Mouse (Mus musculus): ENCODE measurements around the gene Smg1. TPM values are rescaled to one million over a fixed set of nuclear protein-coding genes. Genes with fewer than 3 reads are reported as not detected.
"Not testable (repeated sequence)": the region's sequence is repeated elsewhere in the genome, so short reads cannot be mapped to it uniquely, and the experiment has no call there.

Gene Smg1
- polyA plus RNA-seq, 2 experiments from 2014 or later: 24.8 to 30.0 TPM

DNA sequence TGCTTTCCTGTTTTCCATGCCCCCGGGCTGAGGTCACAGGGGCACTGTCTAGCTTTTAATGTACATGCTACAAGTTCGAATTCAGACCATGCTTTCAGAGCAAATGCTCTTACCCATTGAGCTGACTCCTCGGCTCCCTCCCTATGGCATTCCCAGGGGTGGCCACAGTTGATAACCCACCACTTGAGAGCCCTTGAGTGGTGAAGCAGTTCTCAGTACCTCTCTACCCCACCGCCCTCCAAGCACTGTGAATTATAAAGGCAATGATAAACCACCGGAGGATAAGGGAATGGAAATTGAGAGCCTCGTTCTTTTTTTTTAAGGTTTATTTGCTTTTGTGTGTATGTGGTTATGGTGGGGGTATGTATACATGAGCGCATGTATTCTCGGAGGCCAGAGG, 4.6 kb upstream of the Smg1 start:
- no peak for ATAC-seq

DNA sequence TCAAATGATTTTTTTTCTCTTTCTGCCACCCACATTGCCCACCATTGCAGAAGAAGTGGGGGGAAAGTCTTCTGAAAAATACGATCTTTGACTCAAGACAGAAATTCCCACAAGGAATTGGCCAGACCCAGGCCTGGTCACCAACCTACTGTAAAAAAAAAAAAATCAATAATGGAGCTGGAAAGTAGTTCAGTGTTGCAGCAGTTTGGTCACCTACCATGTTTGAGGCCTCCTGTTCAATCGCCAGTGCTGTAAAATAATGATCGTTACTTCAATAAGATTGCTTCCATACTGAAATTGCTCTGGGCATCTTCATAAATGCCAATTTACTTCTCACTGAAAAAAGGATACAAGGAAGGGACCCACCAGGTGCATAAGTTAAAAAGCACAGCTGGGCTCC, 1.8 kb upstream of the Smg1 start:
- ATAC-seq: no peak

DNA sequence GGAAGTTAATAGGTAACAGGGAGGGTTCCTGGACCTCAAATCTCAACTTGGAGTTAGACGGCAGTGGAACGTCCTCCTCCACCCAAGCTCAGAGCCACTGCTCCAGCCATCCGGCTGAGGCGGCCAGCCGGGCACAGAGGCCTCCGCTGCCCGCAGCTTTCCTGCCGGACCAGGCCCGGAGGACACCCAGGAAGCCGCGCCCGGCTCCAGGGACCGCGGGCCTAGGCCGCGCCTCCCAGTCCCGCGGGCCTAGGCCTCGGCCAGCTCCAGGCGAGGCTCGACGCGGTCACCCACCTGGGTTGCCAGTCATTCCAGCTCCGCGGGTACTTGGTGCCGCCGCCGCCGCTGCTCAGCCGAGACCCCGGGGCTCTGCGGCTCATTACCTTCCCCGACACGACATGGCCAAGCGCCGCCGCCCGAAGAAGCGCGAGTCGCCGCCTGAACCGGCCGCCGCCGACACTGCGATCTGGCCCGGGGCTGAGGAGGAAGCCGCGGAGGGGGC, 508 bp downstream of the Smg1 start:
- ATAC-seq: peak; percentile 4

DNA sequence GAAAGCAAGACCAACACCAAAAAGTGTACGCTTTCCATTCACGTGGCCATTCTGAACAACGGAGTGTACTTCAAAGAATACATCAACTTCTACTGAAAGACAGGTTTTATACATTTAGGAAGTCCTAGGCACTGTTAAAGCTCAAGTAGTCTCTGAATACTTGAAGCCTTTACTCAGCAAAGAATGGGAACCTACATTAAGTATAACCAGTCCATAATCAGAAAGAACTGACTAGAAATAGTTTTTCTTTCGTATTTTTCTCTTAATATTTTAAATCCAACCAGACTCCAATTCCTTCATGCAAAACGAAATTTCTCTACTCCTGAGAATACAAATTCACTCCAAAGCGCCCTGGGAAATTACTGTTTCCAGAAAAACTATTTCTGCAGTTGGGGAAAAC, 1.2 kb downstream of the Smg1 start:
- no peak for ATAC-seq

- ATAC-seq: no peak
Observed at GRCm38 (mm10) chr7:118240402-118240801, 3.1 kb downstream of the Smg1 start.

- no peak for ATAC-seq
Observed at GRCm38 (mm10) chr7:118239996-118240395, 3.5 kb downstream of the Smg1 start.

- no peak for ATAC-seq
Observed at GRCm38 (mm10) chr7:118236949-118237348, 6.5 kb downstream of the Smg1 start.

DNA sequence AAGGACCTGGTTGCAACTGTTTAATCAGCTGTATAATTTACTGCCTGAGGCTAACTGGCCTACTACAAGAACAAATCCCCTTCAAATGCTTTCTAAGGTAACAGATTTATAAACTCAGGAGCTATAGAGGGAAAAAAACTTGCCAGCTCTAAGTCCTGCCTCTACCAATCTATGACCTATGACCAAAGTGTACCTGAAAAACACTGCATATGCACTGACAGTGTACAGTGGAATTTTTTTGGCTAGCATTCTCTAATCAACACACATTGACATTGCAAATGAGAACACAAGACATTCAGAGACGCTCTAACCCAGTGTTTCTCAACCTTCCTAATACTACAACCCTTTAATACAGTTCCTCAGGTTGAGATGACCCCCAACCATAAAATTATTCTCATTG, 9.2 kb downstream of the Smg1 start:
- no peak for ATAC-seq

GRCm38 (mm10) chr7:118232613-118233012, 10.9 kb downstream of the Smg1 start:
- no peak for ATAC-seq

- ATAC-seq: no peak
Observed at GRCm38 (mm10) chr7:118219777-118220176, 23.7 kb downstream of the Smg1 start.

DNA sequence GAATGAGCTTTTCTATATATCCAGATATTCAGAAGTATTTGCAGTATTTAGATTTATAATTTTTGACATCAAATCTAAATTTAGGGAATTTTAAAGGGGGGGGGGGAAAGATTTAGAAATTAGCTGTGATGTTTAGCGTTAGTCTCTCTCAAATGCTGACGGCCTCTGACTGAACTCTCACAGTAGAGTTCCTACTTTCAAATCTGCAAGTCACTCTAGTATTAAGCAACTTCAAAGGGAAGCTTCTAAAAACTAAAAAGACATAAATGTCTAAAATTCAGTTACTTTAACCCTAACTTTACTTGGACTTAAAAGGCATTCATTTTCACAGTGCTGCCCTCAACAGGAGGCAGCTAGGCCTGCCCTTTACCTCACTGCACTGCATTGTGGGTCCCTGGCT, 37.1 kb downstream of the Smg1 start:
- no peak for ATAC-seq

DNA sequence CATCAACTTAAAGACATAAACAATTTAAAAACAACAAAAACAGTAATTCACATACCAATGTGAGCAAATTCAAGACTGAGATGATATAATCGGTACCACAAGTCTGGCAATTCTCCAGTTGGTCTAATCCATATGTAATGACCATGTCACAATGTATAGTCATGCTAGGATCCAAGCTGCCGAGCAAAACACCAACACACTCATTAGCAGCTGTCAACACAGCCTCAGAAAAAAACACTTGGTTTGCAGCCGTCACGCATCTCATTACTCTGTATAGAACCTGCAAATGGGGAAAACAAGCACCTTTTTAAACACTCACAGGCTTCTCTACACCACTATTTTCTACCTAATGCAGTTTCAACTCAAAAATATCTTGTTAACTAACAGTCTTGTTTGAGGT, 47.7 kb downstream of the Smg1 start:
- ATAC-seq: no peak

DNA sequence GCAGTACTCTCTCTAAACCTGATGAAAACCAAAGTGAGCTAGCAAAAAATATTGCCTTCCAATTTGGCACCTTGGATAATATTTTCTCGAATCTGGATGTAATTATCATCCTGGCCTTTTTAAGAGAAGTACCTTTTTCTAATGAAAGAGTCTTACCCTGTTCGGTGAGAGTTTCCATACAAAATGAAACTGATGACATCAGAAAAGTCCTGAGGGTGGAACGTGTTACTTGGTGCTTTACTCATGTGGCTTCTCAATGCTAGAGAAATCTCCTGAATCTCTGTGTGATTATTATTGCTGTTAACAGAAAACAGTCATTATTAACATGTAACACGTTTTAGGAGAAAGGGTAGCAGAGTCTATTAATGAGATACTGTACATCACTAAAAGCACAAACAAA, 57.6 kb downstream of the Smg1 start:
- no peak for ATAC-seq

DNA sequence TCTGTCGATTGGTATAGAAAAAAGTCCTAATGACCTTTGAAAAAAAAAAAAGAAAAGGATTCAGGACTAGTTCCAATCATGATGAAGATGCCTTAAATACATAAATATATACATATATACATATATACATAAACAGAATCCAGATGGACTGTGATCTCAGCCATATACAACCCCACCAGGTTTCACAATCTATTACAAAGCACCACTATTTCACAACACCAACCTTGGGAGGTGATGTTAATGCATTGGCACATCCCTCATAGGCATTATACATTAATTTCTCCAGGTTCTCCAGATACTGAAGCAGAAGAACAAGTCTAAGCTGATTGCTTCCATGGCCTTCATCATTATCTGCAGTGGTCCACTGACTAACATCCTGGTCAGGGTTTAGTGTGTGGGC, 58.9 kb downstream of the Smg1 start:
- no peak for ATAC-seq

DNA sequence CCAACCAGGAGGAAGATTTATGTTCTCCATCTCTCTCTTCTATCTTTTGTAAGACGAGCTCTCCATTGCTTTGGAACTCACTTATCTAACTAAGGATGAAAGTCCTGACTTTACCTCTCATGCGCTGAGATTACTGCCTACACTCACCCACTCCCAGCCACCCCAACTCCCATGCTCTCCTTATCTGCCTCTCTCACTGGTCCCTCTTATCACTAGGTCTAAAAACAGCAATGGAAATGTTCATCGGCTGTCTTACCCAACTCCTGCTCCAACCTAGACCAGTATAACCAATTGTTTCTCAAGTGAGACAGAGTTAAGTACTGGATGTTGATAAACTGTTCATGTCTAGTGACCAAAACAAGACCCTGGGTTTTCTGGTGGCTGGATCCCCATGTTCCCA, 62.3 kb downstream of the Smg1 start:
- ATAC-seq: no peak

DNA sequence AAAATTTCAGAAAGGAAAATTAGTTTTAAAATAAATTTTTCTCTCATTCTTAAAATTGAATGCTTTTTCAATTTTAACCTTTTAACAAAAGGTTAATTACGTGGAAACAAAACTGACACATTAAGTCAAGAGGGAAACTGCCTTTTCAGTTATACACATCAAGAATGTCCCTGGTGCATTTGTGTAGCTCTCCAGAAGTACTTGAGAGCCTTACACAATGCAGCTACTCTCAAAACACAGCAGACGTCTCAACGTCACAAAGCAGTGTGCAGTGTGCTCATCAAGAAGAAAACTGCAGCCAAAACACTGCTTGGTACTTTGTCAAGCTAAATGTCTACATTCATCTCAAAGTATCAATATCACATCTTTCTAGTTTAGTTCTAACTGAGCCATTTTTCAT, 63.7 kb downstream of the Smg1 start:
- ATAC-seq: no peak

DNA sequence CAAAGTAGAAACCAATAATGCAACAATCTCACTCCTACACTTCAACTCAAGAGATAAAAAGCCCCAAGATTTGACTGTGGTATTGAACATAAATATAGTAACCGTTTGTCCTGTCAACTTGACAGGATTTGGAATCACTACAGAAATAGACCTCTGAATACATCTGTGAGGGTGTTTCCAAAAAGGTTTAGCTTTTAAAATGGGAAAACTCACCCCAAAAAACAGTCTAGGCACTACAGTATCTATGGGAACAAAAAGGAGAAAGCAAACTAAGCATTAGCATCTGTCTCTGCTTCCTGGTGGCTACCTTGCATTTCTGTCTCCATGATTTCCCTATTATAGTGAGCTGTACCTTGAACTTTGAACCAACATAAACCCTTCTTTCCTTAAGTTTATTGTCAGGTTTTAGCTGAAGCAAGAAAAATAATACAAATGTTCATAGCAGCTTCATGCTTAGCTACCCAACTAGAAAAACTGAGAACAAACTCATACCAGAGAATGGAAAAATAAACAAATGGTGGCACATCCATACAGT, 67.6 kb downstream of the Smg1 start:
- no peak for ATAC-seq

DNA sequence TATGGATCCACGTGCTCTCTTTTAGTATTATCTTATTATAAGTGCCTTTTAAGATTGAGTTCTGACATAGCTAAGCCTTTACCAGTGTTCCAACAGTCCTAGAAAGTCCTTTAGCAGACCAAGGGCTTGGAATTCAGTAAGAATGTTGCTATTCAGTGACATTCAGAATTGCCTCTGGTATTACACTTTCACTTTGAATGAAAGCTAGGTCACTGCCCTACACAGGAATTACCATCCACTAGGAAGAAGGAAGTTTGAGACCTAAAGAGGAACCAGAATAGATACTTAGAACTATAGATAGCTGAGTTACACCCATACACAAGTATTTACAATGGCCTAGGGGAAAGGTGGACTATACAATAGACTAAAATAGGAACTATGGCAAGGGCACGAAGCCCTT, 73.3 kb downstream of the Smg1 start:
- ATAC-seq: not testable (repeated sequence)

- no peak for ATAC-seq
Observed at GRCm38 (mm10) chr7:118163006-118163405, 80.5 kb downstream of the Smg1 start.

- ATAC-seq: no peak
Observed at GRCm38 (mm10) chr7:118160121-118160520, 83.3 kb downstream of the Smg1 start.

DNA sequence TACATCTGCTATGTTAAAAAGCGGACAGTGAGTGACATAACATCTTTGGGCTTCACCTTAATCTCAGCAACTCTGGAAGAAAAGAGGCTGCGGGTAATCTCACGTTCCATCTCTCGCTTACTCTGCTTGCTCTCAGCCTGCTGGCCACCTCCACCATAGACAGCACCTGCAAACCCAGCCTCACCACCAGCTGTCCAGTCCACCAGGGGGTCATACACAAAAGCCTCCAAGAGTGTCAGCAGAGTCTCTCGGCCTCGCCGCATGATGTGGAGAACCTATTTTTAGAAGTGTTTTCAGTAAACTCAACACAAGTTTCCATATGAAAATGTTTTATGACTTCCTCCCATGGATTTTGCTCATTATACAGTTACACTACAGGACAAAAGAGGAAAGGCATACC, 87.0 kb downstream of the Smg1 start:
- ATAC-seq: no peak

- no peak for ATAC-seq
Observed at GRCm38 (mm10) chr7:118154150-118154549, 89.3 kb downstream of the Smg1 start.

DNA sequence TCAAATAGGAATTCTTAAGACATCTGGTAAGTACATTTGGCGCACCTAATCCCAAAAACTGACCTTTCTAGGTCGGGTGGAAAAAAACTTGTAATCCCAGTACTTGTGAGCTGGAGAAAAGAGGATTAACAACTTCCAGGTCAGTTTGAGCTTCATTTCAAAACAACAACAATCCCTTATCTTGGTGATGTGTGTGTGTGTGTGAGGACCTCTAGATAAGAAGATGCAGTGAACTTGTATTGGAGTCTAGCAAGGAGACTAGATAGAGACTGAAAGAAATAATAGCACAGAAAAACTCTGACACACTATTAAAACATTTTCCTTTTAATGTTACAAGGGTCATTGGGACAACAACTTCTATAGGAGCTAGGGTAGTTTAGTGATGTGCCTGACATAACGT, 99.9 kb downstream of the Smg1 start:
- no peak for ATAC-seq

DNA sequence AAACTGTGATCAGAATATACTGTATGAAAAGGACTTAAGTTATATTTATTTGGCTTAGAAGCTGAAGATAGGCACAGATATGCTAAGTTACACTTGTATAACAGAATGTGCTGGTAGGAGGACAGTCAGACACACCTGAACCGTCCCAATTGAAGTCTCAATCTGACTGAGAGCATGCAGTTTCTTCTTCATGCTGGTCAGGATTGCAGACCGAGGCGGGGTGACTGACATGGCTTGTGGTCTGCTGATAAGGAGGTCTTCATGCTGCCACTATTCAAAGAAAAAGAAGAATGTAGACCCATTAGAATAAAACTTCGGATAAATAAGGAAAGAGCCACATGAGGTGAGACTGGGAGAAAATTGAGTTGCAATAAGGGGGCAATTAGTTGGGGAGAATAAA, 100.3 kb downstream of the Smg1 start:
- no peak for ATAC-seq

DNA sequence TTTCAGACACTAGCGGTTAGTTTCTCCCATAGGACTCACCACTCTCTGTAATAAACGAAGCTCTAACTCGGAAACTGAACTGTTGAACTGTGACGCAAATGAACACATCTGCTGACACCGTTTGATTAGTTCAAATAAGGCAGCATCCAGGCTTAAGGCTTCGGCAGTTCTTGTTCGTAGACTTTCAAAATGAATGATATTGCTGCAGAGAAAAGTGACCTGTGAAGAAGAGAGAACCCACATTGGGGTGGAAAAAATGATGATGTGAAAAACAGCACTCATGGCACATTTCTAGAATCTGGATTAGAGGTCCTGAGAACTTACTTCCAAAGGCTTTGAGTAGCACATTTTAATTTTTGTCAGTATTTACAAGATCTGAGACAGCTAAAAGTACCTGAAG, 102.2 kb downstream of the Smg1 start:
- no peak for ATAC-seq

- no peak for ATAC-seq
Observed at GRCm38 (mm10) chr7:118135128-118135527, 108.3 kb downstream of the Smg1 start.
